Mouse (Mus musculus) naive thymus-derived CD4-positive, alpha-beta T cell, adult 5 months (primary cell): ENCODE results near the gene Acsl6. TPM values are rescaled to one million over a fixed set of nuclear protein-coding genes. Genes with fewer than 3 reads are reported as not detected.

Experiments
- polyA plus RNA-seq: library from polyadenylated mRNA; unstranded; fragments of 100-300 nt; shearing (Covaris generic); gene quantifications from one replicate; pipeline ENCODE4 v1.2.1, GENCODE M21; 2017

Acsl6 gene
- polyA plus RNA-seq: not detected

GRCm38 (mm10) chr11:54303728-54304470 is at the start of gene Acsl6:
Acsl6 (plus strand) TSS chr11:54303798.

GRCm38 (mm10) chr11:54267177-54267576 is 36.4 kb upstream of the Acsl6 start, which contains the start of gene Il3:
Il3 (minus strand) TSS chr11:54267277.

Other genes with a start within 250 kb of the Acsl6 start
- gene Pdlim4, start 234.8 kb upstream of the Acsl6 start, polyA plus RNA-seq: 134 TPM
- 0.97 TPM for gene P4ha2, start 203.7 kb upstream of the Acsl6 start, polyA plus RNA-seq
- not detected for gene Csf2, start 54.1 kb upstream of the Acsl6 start, polyA plus RNA-seq
- gene Il3, start 36.5 kb upstream of the Acsl6 start, polyA plus RNA-seq: not detected
- not detected for gene Meikin, start 66.9 kb downstream of the Acsl6 start, polyA plus RNA-seq
- gene Fnip1, start 134.4 kb downstream of the Acsl6 start, polyA plus RNA-seq: 15.6 TPM
- gene Rapgef6, start 219.0 kb downstream of the Acsl6 start, polyA plus RNA-seq: 368 TPM